Mouse (Mus musculus) testis, adult 2 months (tissue): ENCODE measurements around the gene Otop2. TPM values are rescaled to one million over a fixed set of nuclear protein-coding genes. Genes with fewer than 3 reads are reported as not detected.

Experiments used
- H3K27ac ChIP-seq: fragments of 200-500 bp; 2 replicates; pipeline ENCODE4 v1.5.1; 2012; ENCODE audit warnings: low read depth, low read length; ENCODE audit not compliant: control insufficient read depth, insufficient read depth
- H3K27me3 ChIP-seq: fragments of 200-500 bp; 2 replicates; pipeline ENCODE4 v1.6.1; 2012; ENCODE audit warnings: mild to moderate bottlenecking, low read length, moderate library complexity; ENCODE audit not compliant: control insufficient read depth, insufficient read depth
- H3K36me3 ChIP-seq: fragments of 200-500 bp; 2 replicates; pipeline ENCODE4 v1.6.1; 2012; ENCODE audit warnings: mild to moderate bottlenecking, low read length; ENCODE audit not compliant: control insufficient read depth, insufficient read depth
- H3K4me1 ChIP-seq: fragments of 200-500 bp; 2 replicates; pipeline ENCODE4 v1.6.1; 2012; ENCODE audit warnings: low read length; ENCODE audit not compliant: control insufficient read depth, insufficient read depth
- H3K4me3 ChIP-seq: fragments of 200-500 bp; 2 replicates; pipeline ENCODE4 v1.5.1; 2012; ENCODE audit warnings: low read depth, mild to moderate bottlenecking, low read length, moderate library complexity, mixed read lengths; ENCODE audit not compliant: control insufficient read depth
- CTCF ChIP-seq: fragments of 200-500 bp; IDR thresholded peaks from 2 replicates; pipeline ENCODE4 v1.5.1; 2012; ENCODE audit warnings: low read depth, mild to moderate bottlenecking, inconsistent platforms, low read length, moderate library complexity; ENCODE audit not compliant: control insufficient read depth, insufficient read depth, insufficient replicate concordance
- POLR2A ChIP-seq: fragments of 200-500 bp; IDR thresholded peaks from 2 replicates; pipeline ENCODE4 v1.6.1; 2012; ENCODE audit warnings: low read depth, mild to moderate bottlenecking, inconsistent platforms, low read length, moderate library complexity; ENCODE audit not compliant: control insufficient read depth
- polyA plus RNA-seq: library from polyadenylated mRNA; depleted of rRNA; stranded (reverse); fragments of >200 nt; gene quantifications from 2 replicates; pipeline ENCODE4 v1.2.3, GENCODE M21; 2012

Gene Otop2
- polyA plus RNA-seq, 1 experiment = 8.5 TPM

- Histone ChIP-seq H3K4me3 (no peak overlapping the region), H3K27me3 (no peaks in the 10 kb centered on the region; the same call in 1 of the 2 replicates), H3K27ac (no peak overlapping the region), H3K4me1 (peaks cover 9% of the 10 kb centered on the region), H3K36me3 (no peaks in the 10 kb centered on the region)
- TF ChIP-seq CTCF (no peak), POLR2A (no peak)
These were observed 35.5 kb upstream of the Otop2 start for GRCm38 (mm10) chr11:115271481-115271880.

GRCm38 (mm10) chr11:115272894-115273498 is 34.0 kb upstream of the Otop2 start:
- Histone ChIP-seq H3K27ac (no peak overlapping the region), H3K27me3 (no peaks in the 10 kb centered on the region), H3K4me3 (no peak overlapping the region), H3K36me3 (no peaks in the 10 kb centered on the region), H3K4me1 (peaks cover 6% of the 10 kb centered on the region)
- TF ChIP-seq POLR2A = no peak
- no peak for TF ChIP-seq CTCF

- no peaks in the 10 kb centered on the region for H3K36me3 ChIP-seq
- TF ChIP-seq POLR2A = no peak
- TF ChIP-seq CTCF = no peak
- peaks cover 6% of the 10 kb centered on the region for H3K4me1 ChIP-seq
- no peak overlapping the region for H3K4me3 ChIP-seq
- H3K27ac ChIP-seq = no peak overlapping the region
- H3K27me3 ChIP-seq = no peaks in the 10 kb centered on the region
These were observed 33.2 kb upstream of the Otop2 start for GRCm38 (mm10) chr11:115273735-115274134.

- TF ChIP-seq POLR2A (no peak), CTCF (no peak)
- no peaks in the 10 kb centered on the region for H3K36me3 ChIP-seq
- H3K27me3 ChIP-seq = no peaks in the 10 kb centered on the region
- no peak overlapping the region for H3K4me3 ChIP-seq
- H3K4me1 ChIP-seq = peaks cover 6% of the 10 kb centered on the region
- no peak overlapping the region for H3K27ac ChIP-seq
These were observed 32.8 kb upstream of the Otop2 start for GRCm38 (mm10) chr11:115274178-115274577.

- Histone ChIP-seq H3K4me1 (peaks cover 6% of the 10 kb centered on the region), H3K4me3 (no peak overlapping the region), H3K27me3 (no peaks in the 10 kb centered on the region), H3K27ac (no peak overlapping the region), H3K36me3 (no peaks in the 10 kb centered on the region)
- TF ChIP-seq POLR2A = no peak
- TF ChIP-seq CTCF = no peak
These were observed 32.2 kb upstream of the Otop2 start for GRCm38 (mm10) chr11:115274771-115275170.

- no peak for TF ChIP-seq CTCF
- no peak for TF ChIP-seq POLR2A
- Histone ChIP-seq H3K36me3 (no peaks in the 10 kb centered on the region), H3K4me1 (peaks cover 6% of the 10 kb centered on the region), H3K27ac (no peak overlapping the region), H3K4me3 (0 out of 2 replicates have a peak overlapping the region, but pooled peaks have one; percentile 97), H3K27me3 (no peaks in the 10 kb centered on the region)
These were observed 31.5 kb upstream of the Otop2 start for GRCm38 (mm10) chr11:115275509-115275908.

- Histone ChIP-seq H3K4me3 (peak overlapping the region; percentile 97), H3K36me3 (no peaks in the 10 kb centered on the region), H3K4me1 (peaks cover 6% of the 10 kb centered on the region), H3K27ac (peak overlapping the region; percentile 30; the same call in 1 of the 2 replicates), H3K27me3 (no peaks in the 10 kb centered on the region)
- TF ChIP-seq POLR2A (no peak), CTCF (no peak)
These were observed 31.0 kb upstream of the Otop2 start for GRCm38 (mm10) chr11:115275954-115276353.

- peak within 1 kb of the TSS; percentile 86 for H3K27ac ChIP-seq
- H3K36me3 ChIP-seq = no peaks in the 10 kb centered on the region
These were observed 30.0 kb upstream of the Otop2 start, which contains the start of gene Fdxr for GRCm38 (mm10) chr11:115276780-115277603. Gene Fdxr (minus strand): TSS chr11:115277050.

More at GRCm38 (mm10) chr11:115276780-115277603, 30.0 kb upstream of the Otop2 start, which contains the start of gene Fdxr:
- peak within 1 kb of the TSS; percentile 97 for H3K4me3 ChIP-seq
- peak; percentile 94 for TF ChIP-seq POLR2A
- no peak for TF ChIP-seq CTCF
- peaks cover 8% of the 10 kb centered on the region for H3K4me1 ChIP-seq
- H3K27me3 ChIP-seq = no peaks in the 10 kb centered on the region
